Mouse (Mus musculus): ENCODE measurements around the gene Trim25. TPM values are rescaled to one million over a fixed set of nuclear protein-coding genes. Genes with fewer than 3 reads are reported as not detected.

Trim25 gene
- total and polyA plus RNA-seq, 2 experiments from 2014 or later, result 7.8 to 16.1 TPM

DNA sequence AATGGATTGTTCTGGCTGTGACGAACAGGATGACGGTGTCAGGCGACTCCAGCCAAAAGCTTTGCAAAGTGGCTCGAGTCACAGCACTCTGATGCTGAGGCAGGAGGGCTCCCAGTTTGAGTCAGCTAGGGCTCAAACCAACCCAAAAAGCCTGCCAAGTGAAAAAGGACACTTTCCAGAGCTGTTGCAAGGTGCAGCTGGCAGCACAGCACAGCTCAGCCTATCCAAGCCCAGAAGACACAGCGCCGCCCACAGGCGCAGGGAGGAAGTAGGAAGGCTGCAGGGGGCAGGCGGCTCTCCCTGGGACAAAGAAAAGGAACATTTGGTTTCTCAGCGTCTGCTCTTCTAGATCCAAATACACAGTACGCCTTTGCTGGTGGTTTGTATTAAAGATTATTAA, 12.6 kb upstream of the Trim25 start:
- Histone ChIP-seq H3K9ac (replicated peaks; ENCODE audit: low read depth, low read length) (no peak overlapping the region), H3K4me1 (ENCODE audit: control insufficient read depth, insufficient read depth) (no peaks in the 10 kb centered on the region), H3K36me3 (replicated peaks; ENCODE audit: control insufficient read depth, insufficient read depth, low read length) (peaks cover 34% of the 10 kb centered on the region), H3K27ac (ENCODE audit: low read depth) (no peak overlapping the region), H3K4me2 (ENCODE audit: low read depth, low read length) (no peak overlapping the region), H3K27me3 (ENCODE audit: control insufficient read depth, insufficient read depth, low read length) (no peaks in the 10 kb centered on the region), H3K4me3 (ENCODE audit: low read depth, low read length) (no peak overlapping the region), H3K9me3 (replicated peaks; ENCODE audit: control insufficient read depth, low read length) (no peaks in the 10 kb centered on the region)
- DNase-seq (ENCODE audit: low spot score) (no peak), ATAC-seq (ENCODE audit: insufficient read depth, low read depth) (no peak)
- TF ChIP-seq CTCF (IDR thresholded peaks at IDR 0.05; ENCODE audit: low read depth) (no peak), EP300 (IDR thresholded peaks at IDR 0.05; ENCODE audit: low read depth) (no peak)
- 83% methylated on average over 10 of the region's 10 CpGs for WGBS

DNA sequence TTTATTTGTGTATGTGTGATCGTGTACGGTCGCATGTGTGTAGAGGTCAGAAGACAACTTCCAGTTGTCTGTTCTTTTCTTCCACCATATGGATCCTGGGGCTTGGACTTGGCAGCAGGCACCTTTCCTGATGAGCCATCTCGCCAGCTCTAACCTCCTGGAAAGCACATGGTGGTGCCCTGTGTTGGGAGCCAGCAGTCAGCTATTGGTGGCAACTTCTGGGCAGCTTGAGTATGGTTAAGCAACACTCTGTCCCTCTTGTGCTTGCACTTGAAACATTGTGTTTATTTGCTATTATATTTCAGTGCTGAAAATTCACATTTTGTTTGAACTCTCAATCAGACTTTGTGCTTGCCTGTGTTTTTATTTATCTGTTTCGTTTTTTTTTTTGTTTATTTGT, 10.2 kb upstream of the Trim25 start:
- TF ChIP-seq EP300 (IDR thresholded peaks at IDR 0.05; ENCODE audit: low read depth) (no peak), CTCF (IDR thresholded peaks at IDR 0.05; ENCODE audit: low read depth) (no peak)
- ATAC-seq (ENCODE audit: insufficient read depth, low read depth), result no peak
- H3K27me3 ChIP-seq (ENCODE audit: control insufficient read depth, insufficient read depth, low read length), result no peaks in the 10 kb centered on the region
- 75% methylated on average over 5 of the region's 5 CpGs for WGBS
- no peak for DNase-seq (ENCODE audit: low spot score)
- no peak overlapping the region for H3K27ac ChIP-seq (ENCODE audit: low read depth)
- H3K4me3 ChIP-seq (ENCODE audit: low read depth, low read length), result no peak overlapping the region
- no peaks in the 10 kb centered on the region for H3K4me1 ChIP-seq (ENCODE audit: control insufficient read depth, insufficient read depth)
- H3K4me2 ChIP-seq (ENCODE audit: low read depth, low read length), result no peak overlapping the region
- peaks cover 28% of the 10 kb centered on the region for H3K36me3 ChIP-seq (replicated peaks; ENCODE audit: control insufficient read depth, insufficient read depth, low read length)
- no peak overlapping the region for H3K9ac ChIP-seq (replicated peaks; ENCODE audit: low read depth, low read length)
- no peaks in the 10 kb centered on the region for H3K9me3 ChIP-seq (replicated peaks; ENCODE audit: control insufficient read depth, low read length)

DNA sequence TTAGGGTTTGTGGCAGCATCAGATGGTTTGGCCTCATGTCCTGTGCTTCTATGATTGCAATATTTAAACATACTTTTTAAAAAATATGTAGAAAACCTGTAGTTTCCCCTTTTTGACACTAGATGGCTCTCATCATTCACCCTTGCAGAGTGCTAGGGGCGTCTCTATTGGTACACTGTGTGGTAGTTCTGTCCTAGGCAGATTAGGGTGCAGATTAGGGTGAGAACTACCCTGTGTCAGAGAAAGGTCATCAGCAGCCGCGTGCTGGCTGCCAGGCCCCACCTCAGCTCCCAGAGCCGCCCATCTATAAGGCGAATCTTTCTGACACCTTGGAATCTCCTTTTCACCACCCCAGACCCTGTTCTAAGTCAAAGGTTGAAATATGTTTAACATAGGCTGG, 9.6 kb upstream of the Trim25 start:
- Histone ChIP-seq H3K4me1 (ENCODE audit: control insufficient read depth, insufficient read depth) (no peaks in the 10 kb centered on the region), H3K27me3 (ENCODE audit: control insufficient read depth, insufficient read depth, low read length) (no peaks in the 10 kb centered on the region), H3K4me2 (ENCODE audit: low read depth, low read length) (no peak overlapping the region), H3K9ac (replicated peaks; ENCODE audit: low read depth, low read length) (no peak overlapping the region), H3K4me3 (ENCODE audit: low read depth, low read length) (no peak overlapping the region), H3K36me3 (replicated peaks; ENCODE audit: control insufficient read depth, insufficient read depth, low read length) (peaks cover 28% of the 10 kb centered on the region), H3K9me3 (replicated peaks; ENCODE audit: control insufficient read depth, low read length) (no peaks in the 10 kb centered on the region), H3K27ac (ENCODE audit: low read depth) (no peak overlapping the region)
- DNase-seq (ENCODE audit: low spot score) (no peak), ATAC-seq (ENCODE audit: insufficient read depth, low read depth) (peak; percentile 78)
- 52% methylated on average over 5 of the region's 5 CpGs for WGBS
- TF ChIP-seq EP300 (IDR thresholded peaks at IDR 0.05; ENCODE audit: low read depth) (no peak), CTCF (IDR thresholded peaks at IDR 0.05; ENCODE audit: low read depth) (peak; percentile 63)

DNA sequence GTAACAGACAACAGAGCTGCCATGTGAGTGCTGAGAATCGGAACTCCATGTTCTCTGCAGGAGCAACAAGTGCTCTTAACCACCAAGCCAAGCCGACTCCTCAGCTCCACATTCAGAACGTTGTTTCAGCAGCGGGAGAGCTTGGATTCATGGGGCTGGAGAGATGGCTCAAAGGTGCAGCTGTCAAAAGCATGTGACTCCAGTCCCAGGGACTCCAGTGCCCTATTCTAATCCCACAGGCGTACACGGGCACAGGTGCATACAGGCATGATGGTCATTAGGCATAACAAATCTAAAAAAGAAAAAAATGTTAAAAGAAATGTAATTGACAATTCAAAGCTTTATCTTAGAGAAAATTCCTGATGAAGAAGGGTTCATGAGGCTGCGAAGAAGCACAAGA, 6.0 kb upstream of the Trim25 start:
- DNase-seq (ENCODE audit: low spot score) (no peak), ATAC-seq (ENCODE audit: insufficient read depth, low read depth) (no peak)
- Histone ChIP-seq H3K27me3 (ENCODE audit: control insufficient read depth, insufficient read depth, low read length) (no peaks in the 10 kb centered on the region), H3K4me3 (ENCODE audit: low read depth, low read length) (no peak overlapping the region), H3K9ac (replicated peaks; ENCODE audit: low read depth, low read length) (no peak overlapping the region), H3K9me3 (replicated peaks; ENCODE audit: control insufficient read depth, low read length) (no peaks in the 10 kb centered on the region), H3K27ac (ENCODE audit: low read depth) (no peak overlapping the region), H3K4me2 (ENCODE audit: low read depth, low read length) (no peak overlapping the region), H3K36me3 (replicated peaks; ENCODE audit: control insufficient read depth, insufficient read depth, low read length) (peaks cover 10% of the 10 kb centered on the region; the same call in 1 of the 2 replicates), H3K4me1 (ENCODE audit: control insufficient read depth, insufficient read depth) (0 out of 2 replicates have a peak, but pooled peaks cover 9% of the 10 kb centered on the region)
- WGBS, result 43% methylated on average over 7 of the region's 7 CpGs
- TF ChIP-seq EP300 (IDR thresholded peaks at IDR 0.05; ENCODE audit: low read depth), result no peak
- no peak for TF ChIP-seq CTCF (IDR thresholded peaks at IDR 0.05; ENCODE audit: low read depth)

DNA sequence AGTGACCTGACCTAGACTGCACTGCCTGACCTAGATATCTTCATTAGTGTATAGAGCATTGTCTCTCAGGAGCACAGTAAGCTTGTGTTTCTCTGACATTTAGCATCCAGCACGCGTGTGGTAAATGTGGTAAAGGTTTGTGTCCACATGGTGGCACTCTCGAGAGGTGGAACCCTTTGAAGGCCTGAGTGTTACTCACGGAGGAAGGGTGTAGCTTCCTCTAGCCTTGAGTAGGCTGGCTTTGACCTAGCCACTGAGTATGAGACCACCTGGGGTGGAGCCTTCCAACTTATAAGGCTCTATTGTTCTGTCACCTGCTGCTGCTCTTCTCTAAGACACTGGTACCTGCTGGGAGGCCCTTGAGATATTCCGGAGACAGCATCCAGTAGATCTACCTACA, 5.6 kb upstream of the Trim25 start:
- no peaks in the 10 kb centered on the region for H3K27me3 ChIP-seq (ENCODE audit: control insufficient read depth, insufficient read depth, low read length)
- peak; percentile 79 for DNase-seq (ENCODE audit: low spot score)
- H3K4me1 ChIP-seq (ENCODE audit: control insufficient read depth, insufficient read depth), result 0 out of 2 replicates have a peak, but pooled peaks cover 9% of the 10 kb centered on the region
- H3K9ac ChIP-seq (replicated peaks; ENCODE audit: low read depth, low read length), result no peak overlapping the region
- H3K4me2 ChIP-seq (ENCODE audit: low read depth, low read length), result no peak overlapping the region
- TF ChIP-seq CTCF (IDR thresholded peaks at IDR 0.05; ENCODE audit: low read depth), result peak; percentile 75
- no peak; the same call in 1 of the 2 replicates for TF ChIP-seq EP300 (IDR thresholded peaks at IDR 0.05; ENCODE audit: low read depth)
- H3K36me3 ChIP-seq (replicated peaks; ENCODE audit: control insufficient read depth, insufficient read depth, low read length), result peaks cover 7% of the 10 kb centered on the region; the same call in 1 of the 2 replicates
- ATAC-seq (ENCODE audit: insufficient read depth, low read depth), result peak; percentile 55
- 16% methylated on average over 5 of the region's 5 CpGs for WGBS
- peak overlapping the region; percentile 40; the same call in 1 of the 2 replicates for H3K27ac ChIP-seq (ENCODE audit: low read depth)
- H3K9me3 ChIP-seq (replicated peaks; ENCODE audit: control insufficient read depth, low read length), result no peaks in the 10 kb centered on the region
- H3K4me3 ChIP-seq (ENCODE audit: low read depth, low read length), result no peak overlapping the region

DNA sequence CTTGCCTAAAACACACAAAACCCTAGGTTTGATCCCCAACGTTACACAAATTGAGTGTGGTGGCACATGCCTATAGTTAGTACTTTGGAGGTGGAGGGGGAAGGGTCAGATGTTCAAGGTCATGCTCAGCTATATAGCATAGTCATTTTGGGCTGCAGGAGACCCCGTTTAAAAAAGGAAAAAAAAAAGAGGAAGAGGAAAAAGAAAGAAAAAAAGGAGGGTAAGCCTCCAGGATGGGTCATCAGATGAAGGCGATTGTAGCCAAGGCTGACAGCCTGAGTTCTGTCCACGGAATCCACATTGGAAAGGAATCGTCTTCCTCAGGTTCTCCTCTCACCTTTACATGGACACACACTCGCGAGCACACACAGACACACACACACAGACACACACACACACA, 4.7 kb upstream of the Trim25 start:
- H3K4me3 ChIP-seq (ENCODE audit: low read depth, low read length), result no peak overlapping the region
- ATAC-seq (ENCODE audit: insufficient read depth, low read depth) (no peak), DNase-seq (ENCODE audit: low spot score) (no peak)
- no peak overlapping the region for H3K9ac ChIP-seq (replicated peaks; ENCODE audit: low read depth, low read length)
- H3K27me3 ChIP-seq (ENCODE audit: control insufficient read depth, insufficient read depth, low read length), result no peaks in the 10 kb centered on the region
- H3K4me2 ChIP-seq (ENCODE audit: low read depth, low read length), result no peak overlapping the region
- 83% methylated on average over 7 of the region's 7 CpGs for WGBS
- peaks cover 7% of the 10 kb centered on the region; the same call in 1 of the 2 replicates for H3K36me3 ChIP-seq (replicated peaks; ENCODE audit: control insufficient read depth, insufficient read depth, low read length)
- 0 out of 2 replicates have a peak, but pooled peaks cover 9% of the 10 kb centered on the region for H3K4me1 ChIP-seq (ENCODE audit: control insufficient read depth, insufficient read depth)
- TF ChIP-seq EP300 (IDR thresholded peaks at IDR 0.05; ENCODE audit: low read depth) (no peak), CTCF (IDR thresholded peaks at IDR 0.05; ENCODE audit: low read depth) (no peak)
- H3K27ac ChIP-seq (ENCODE audit: low read depth), result no peak overlapping the region
- no peaks in the 10 kb centered on the region for H3K9me3 ChIP-seq (replicated peaks; ENCODE audit: control insufficient read depth, low read length)

All from heart, postnatal 0 days (tissue).